ENCODE assay signal across 8 mouse cellular contexts in the genomic region with DNA sequence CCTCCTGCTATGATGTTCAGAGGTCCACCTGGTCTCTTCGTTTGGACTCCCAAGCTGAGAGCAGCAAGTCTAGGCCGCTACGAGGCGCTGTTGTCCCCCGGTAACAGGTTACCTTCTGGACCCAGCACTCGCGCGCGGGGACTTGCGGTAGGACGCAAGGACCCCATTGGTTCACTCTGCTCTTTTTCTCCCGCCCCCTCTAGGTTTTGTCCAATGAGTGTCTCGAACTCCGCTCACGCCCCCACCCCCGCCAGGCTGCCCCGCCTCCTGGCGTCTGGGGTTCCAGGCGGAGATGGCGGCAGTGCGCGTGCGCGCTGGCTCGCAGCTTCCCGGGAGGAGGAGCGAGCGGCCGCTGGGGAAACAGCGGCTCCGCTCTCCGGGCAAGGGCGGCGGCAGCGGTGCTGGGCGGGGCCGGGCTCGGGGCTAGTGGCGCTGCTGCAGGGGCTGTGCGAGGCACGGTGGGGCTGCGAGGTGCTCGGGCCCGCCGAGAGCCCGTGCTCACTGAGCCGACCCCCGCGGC. TPM values are rescaled to one million over a fixed set of nuclear protein-coding genes. Genes with fewer than 3 reads are reported as not detected.
DNase-seq lines count a peak whose midpoint lies in the region; ATAC-seq lines count a peak whose summit lies in the region.

A gene (plus strand): TSS at position 270 of the 520 bp plus-strand sequence.

- ATAC-seq in megakaryocyte progenitor cell, adult 5-6 weeks (replicated peaks; ENCODE audit: poor library complexity): peak; percentile 85

- DNase-seq in adipocyte (ENCODE audit: low spot score): peak; percentile 99
- DNase-seq in embryo, embryonic 10 days (ENCODE audit: low spot score): peak; percentile 99
- DNase-seq in gastrocnemius, postnatal 10 days: peak; percentile 99
- DNase-seq in induced T-regulatory cell, adult 2 months (ENCODE audit: low read depth): peak; percentile 100
- DNase-seq in left cerebral cortex, adult 9 months (ENCODE audit: low spot score in 2 of 2): peak; percentile 97 to 99
- peak; percentile 99 for DNase-seq in right cerebral cortex, postnatal 14 days
- DNase-seq in urinary bladder, postnatal 36 days (ENCODE audit: low spot score in 2 of 2): peak; percentile 98 to 99

RNA-seq across cellular contexts. Expression of the gene that starts here (rescaled TPM):
- 10 to 100 TPM; 21.7 to 25.4 TPM for total RNA-seq in gastrocnemius, postnatal 10 days (2021)
- total RNA-seq in megakaryocyte progenitor cell, adult 5-6 weeks (2015): 6.9 and 9.3 TPM in 2 replicates
- total RNA-seq in megakaryocyte progenitor cell, adult 5-6 weeks (2017): 8.6 and 10.5 TPM in 2 replicates

Comparison
In these comparisons a context has a peak if more than half of its experiments do, and no peak if none do; other contexts are left out.
1. Peak in every context shown above with its lines: DNase-seq and ATAC-seq.